Mouse (Mus musculus) fat pad, adult 2 months (tissue): ENCODE measurements around the gene Urm1.
"Not testable (repeated sequence)": the region's sequence is repeated elsewhere in the genome, so short reads cannot be mapped to it uniquely, and the experiment has no call there.

Source experiments
- DNase-seq: peaks from one replicate; pipeline ENCODE4 v3.0.0-alpha.2; 2011; ENCODE audit warnings: low read depth, low spot score; ENCODE audit errors: extremely low read depth

Urm1 gene

GRCm38 (mm10) chr2:29857967-29858366, 38.1 kb downstream of the Urm1 start:
- DNase-seq, result no peak

DNA sequence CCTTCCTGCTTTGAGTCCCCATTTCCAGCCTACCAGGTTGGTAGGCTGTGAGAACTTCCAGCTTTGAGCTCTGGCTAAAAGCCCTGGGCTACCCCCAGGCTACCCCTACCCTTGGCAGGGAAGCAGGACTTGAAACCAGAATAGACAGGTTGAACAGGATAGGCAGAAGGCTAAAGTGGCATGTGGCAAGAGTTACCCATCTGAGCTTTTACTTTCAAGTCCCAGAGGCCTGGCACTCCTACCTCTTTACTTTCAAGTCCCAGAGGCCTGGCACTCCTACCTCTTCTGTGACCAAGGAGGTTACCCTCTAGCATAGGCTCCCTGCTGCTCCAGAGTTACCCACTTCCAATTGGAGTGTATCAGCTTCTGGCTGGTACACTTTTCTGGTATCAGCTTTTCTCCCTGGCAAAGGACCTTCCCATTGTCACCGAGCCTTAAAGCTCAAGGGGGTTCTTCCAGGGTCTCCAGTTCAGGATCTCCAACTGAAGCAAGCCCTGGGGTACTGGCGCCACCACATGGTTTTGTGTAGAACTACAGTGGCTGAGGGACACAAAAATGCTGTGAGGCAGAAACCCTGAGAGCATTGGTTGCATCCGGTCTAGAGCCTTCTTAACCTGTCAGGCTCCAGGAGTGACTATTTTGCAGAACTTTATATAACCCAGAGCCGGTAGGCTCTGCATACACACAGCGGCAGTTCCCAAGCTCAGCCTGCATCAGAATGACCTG, 39.0 kb downstream of the Urm1 start:
- DNase-seq, result peak; percentile 94

DNA sequence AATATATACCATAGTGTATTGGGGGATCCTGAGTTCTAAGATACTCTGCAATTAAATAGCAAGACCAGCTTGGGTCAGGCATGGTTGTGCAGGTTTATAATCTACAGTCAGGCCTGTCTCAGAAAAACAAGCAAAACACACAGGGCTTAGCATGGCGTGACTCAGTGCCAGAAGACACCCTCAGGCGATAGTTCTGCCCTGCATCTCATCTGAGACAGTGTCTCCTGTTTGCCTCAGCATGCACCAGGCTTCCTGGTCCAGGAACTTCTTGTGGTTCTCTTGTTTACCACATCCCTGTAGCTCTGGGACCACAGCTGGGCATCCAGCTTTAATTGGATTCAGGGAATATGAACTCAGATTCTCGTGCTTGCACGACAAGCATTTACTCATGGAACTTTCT, 45.2 kb downstream of the Urm1 start:
- DNase-seq, result no peak

DNA sequence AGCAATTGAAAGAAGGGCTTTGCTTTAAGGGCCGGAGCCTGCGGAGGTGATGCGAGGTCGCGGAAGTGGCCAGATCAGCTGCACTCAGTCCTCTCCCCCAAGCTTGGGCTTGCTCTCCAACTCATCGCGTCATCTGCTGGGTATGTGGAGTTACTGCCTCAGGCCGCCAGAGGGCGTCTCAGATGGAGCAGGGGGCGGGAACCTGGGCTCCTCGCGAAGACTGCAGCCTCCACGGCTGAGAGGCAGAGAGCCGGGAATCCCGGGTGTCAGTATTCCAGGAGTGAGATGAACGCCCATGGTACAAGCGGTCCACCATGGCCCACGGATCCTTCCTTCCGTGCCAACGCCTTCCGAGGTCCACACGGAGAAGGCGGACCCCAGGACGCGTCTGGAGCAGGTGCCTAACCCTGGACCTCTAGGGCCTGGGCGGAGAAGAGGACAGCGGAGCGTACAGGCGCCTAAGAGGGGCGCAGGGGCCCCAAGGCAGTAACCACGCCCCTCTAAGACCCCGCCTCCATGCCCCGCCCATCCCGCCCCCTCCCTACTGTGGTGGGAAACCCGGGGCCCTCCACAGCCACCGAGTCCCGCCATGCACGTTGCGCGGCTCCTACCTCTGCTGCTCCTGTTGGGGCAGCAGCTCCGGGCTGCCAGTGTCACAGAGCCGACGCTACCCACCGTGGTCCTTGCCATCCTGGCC, 49.2 kb downstream of the Urm1 start, which contains the start of gene Cercam:
Gene Cercam (plus strand): TSS at position 216 of the 697 bp plus-strand sequence.
- DNase-seq, result no peak

DNA sequence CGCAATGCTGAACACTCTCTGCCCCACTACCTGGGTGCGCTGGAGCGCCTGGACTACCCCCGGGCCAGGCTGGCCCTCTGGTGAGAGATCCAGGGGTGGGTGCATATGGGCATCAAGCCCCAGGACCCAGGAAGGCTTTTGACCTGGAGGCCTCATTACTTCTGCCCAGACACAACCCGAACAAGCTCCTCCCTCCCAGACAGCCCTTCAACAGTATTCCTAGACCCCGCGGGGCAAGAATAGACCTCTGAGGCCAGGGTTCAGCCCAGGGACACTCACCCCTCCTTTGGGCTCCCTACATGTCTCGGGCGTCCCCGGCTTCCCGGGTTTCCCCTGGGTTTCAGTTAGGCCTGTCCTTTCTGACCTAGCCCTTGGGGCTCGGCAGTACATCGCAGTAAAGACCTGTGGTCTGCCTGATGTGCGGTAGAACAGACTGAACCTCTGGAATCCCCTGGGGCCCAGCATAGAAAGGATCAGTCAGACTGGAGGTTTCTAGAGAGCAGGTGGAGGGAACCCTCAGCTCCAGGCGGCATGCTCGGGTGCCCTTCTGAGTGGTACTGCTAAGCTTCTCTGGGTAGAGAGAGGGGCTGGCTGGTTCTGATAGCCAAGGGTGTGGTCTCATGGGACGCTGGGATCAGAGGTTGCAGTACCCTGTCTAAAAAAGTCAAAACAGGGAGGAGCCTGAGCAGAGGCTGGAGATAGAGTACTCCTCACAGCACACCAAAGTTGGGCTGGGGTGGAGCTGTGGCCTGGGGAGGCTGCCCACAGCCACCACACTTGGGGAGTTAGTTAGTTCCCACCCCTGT, 50.0 kb downstream of the Urm1 start:
- no peak for DNase-seq

GRCm38 (mm10) chr2:29872581-29873295, 52.9 kb downstream of the Urm1 start:
- DNase-seq, result no peak

GRCm38 (mm10) chr2:29873801-29874200, 53.9 kb downstream of the Urm1 start:
- no peak for DNase-seq

DNA sequence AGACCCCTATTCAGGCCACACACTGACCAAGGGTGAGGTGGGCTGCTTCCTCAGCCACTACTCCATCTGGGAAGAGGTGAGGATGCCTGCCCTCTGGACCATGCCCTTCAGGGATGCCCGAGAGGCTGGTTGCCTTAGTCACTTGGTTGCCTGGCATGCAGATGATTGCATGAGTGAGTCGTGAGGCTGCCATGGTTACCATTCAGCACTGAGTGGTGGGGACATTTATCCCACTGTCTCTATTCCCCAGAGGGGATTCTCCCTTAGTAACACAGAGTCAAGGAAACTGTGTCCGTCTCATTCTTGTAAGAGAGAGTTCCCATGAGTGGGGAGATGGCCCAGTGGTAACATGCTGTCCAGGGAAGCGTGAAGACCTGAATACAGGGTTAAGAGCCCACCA, 58.2 kb downstream of the Urm1 start:
- no peak for DNase-seq

- DNase-seq, result no peak
Observed at GRCm38 (mm10) chr2:29879191-29879590, 59.3 kb downstream of the Urm1 start.

DNA sequence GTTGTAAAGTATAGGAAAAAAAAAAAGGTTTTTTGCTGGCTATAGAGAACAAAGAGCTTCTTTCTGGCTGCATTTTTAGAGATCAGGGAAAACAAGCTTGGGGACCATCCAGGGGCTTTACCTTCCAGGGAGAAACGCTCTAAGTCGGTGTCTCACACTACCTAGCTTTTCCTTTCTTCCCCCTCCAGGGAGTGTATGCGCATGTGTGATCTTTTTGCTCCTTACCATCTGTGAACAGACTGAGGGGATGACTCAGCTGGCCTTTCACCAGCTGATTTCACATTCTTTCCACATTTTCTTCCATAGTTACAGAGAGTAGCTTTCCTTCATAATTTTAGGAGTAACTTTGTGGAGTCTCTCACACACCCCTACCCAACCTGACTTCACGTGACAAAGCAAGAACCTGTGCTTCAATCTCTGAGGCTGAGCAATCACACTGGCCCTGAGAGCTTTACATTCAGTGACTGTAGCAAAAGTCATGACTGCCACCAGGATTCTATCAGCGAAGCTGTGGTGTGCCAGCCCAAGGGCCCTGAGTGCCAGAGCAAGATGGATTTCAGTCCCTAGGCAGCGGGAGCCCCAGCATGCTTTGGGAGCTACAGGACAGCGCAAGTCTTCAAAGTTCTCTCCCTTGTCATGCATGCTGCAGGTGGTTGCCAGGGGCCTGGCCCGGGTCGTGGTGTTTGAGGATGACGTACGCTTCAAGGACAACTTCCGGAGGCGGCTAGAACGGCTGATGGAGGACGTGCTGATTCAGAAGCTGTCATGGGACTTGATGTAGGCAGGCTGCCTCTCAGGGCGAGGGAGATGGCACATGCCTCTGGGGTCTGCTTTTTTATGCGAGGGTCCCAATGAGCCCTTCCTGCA, 60.3 kb downstream of the Urm1 start:
- DNase-seq, result no peak

DNA sequence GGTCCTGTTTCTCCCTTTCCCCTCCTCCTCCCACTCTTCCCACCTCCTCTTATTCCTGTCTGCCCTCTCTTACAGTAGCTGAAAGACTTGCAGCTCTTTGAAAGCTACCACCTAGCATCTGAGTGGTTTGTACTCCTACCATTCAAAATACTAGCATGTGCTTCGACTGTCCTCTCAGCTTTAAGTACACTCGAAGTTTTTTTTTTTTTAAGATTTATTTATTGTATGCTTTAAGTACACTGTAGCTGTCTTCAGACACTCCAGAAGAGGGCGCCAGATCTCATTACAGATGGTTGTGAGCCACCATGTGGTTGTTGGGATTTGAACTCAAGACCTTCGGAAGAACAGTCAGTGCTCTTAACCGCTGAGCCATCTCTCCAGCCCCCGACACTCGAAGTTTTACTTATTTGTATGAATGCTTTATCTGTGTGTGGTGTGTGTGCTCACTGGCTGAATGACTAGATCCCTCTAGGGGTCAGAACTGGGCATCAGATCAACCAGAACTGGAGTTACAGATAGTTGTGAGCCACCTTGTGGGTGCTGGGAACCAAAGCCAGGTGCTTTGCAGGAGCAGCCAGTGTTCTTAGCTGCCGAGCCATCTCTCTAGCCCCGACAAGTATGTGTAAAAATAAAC, 66.9 kb downstream of the Urm1 start:
- DNase-seq, result not testable (repeated sequence)

- DNase-seq, result peak; percentile 46
Observed at GRCm38 (mm10) chr2:29889066-29889944, 69.4 kb downstream of the Urm1 start, which contains the start of gene Odf2. Odf2 (plus strand) TSS chr2:29889221.

DNA sequence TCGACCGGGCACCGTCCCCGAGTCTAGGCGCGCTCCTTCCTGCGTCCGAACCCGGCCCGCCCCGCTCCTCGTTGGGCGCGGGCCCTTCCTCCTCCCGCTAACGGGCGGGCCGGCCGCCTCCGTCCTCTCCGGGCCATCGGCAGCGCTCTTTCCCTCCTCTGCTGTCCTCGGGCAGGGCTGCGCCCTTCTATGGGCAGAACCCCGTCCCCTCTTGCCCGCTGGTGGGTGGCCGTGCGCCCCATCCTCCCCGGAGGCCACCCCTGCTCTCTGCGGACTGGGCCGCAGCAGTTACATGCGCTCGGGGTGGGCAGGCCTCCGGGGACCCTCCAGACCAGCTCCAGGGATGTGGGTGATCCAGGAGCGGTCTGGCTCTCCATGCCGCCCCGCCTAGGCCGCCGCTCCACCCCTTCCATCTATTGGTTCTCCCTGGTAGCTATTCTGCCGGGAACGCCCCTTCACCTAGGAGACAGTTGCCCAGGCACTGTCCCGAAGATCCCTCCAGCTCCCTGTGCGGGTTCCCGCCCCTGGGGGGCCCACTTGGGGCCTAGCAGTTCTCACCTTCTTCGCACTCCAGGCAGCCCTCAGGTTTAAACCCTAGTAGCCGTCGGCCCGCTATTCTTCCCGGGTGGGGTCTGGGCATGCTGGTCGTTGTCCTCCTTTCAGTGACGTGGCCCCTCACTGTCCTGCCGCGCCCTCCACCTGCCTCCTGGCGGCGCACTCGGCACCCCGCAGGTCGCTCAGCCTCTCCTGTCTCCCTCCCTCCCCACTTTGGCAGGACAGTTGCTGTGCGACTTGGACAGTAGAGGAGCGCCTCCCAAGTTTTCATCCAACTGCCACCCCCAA, 70.3 kb downstream of the Urm1 start:
- DNase-seq, result no peak

DNA sequence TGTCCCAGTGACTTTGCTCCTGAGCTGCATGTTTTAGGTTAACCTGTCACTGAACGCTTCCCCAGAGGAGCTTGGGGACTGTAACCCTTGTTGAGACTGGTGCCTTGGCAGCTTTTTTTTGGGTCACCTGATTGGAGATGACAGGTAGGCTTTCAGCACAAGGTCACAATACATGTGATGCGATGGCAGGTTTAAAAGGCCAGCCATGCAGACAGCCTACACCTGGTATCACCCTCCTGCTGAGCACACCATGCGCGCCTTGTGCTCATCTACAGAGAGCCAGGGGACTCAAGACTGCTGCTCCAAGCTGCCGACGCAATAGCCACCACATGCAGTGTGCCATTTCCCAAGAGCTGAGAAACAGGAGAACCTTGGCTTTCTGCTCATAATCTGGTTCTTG, 71.9 kb downstream of the Urm1 start:
- DNase-seq, result no peak
